In genomic region chr4:116824541-116825004, GRCm38 (mm10) we compare ENCODE assay signal across 7 mouse cellular contexts. TPM values are rescaled to one million over a fixed set of nuclear protein-coding genes. Genes with fewer than 3 reads are reported as not detected.
DNase-seq lines count a peak whose midpoint lies in the region; ATAC-seq lines count a peak whose summit lies in the region.

No protein-coding gene starts in this region.

- peak overlapping the region; percentile 72 for H3K9ac ChIP-seq in intestine, embryonic 15.5 days

- H3K4me2 ChIP-seq in intestine, embryonic 15.5 days (replicated peaks) = peak overlapping the region; percentile 83

- under 1% methylated on average over 29 of the region's 29 CpGs for WGBS in intestine, embryonic 15.5 days
- WGBS in limb, embryonic 10.5 days = 1% methylated on average over 29 of the region's 29 CpGs
- under 1% methylated on average over 29 of the region's 29 CpGs for WGBS in midbrain, embryonic 10.5 days

- H3K4me3 ChIP-seq in intestine, embryonic 15.5 days (replicated peaks) = peak overlapping the region; percentile 63
- H3K4me3 ChIP-seq in limb, embryonic 10.5 days = peak overlapping the region; percentile 61
- peak overlapping the region; percentile 68 for H3K4me3 ChIP-seq in midbrain, embryonic 10.5 days

- no peaks in the 10 kb centered on the region for H3K9me3 ChIP-seq in intestine, embryonic 15.5 days
- no peaks in the 10 kb centered on the region for H3K9me3 ChIP-seq in limb, embryonic 10.5 days (replicated peaks)
- H3K9me3 ChIP-seq in midbrain, embryonic 10.5 days (replicated peaks) = no peaks in the 10 kb centered on the region

- H3K27ac ChIP-seq in intestine, embryonic 15.5 days = peak overlapping the region; percentile 59; the same call in 1 of the 2 replicates
- peak overlapping the region; percentile 90 for H3K27ac ChIP-seq in limb, embryonic 10.5 days
- peak overlapping the region; percentile 91 for H3K27ac ChIP-seq in midbrain, embryonic 10.5 days (replicated peaks)

- 0 out of 2 replicates have a peak, but pooled peaks cover 7% of the 10 kb centered on the region for H3K27me3 ChIP-seq in intestine, embryonic 15.5 days (replicated peaks)
- H3K27me3 ChIP-seq in limb, embryonic 10.5 days (ENCODE audit: low read depth, poor library complexity, severe bottlenecking) = peaks cover 19% of the 10 kb centered on the region
- peaks cover 32% of the 10 kb centered on the region for H3K27me3 ChIP-seq in midbrain, embryonic 10.5 days (ENCODE audit: low read depth, poor library complexity, severe bottlenecking)

- intact Hi-C loops in gastrocnemius, postnatal 36 days (cut with DNase I) = loop anchor here (5.0 kb wide), 1 partner anchor 308 kb away; the partner anchor contains the start of gene Plk3

- peaks cover 11% of the 10 kb centered on the region for H3K4me1 ChIP-seq in intestine, embryonic 15.5 days (replicated peaks)
- peaks cover 32% of the 10 kb centered on the region for H3K4me1 ChIP-seq in limb, embryonic 10.5 days
- peaks cover 49% of the 10 kb centered on the region for H3K4me1 ChIP-seq in midbrain, embryonic 10.5 days

- DNase-seq in adrenal gland, postnatal 14 days = peak; percentile 83
- peak; percentile 87 for DNase-seq in embryo, embryonic 10.5 days (ENCODE audit: low spot score)
- peak; percentile 56 to 67 for DNase-seq in gastrocnemius, postnatal 36 days
- peak; percentile 81 for DNase-seq in limb, embryonic 10.5 days (ENCODE audit: low spot score)
- DNase-seq in midbrain, embryonic 10.5 days (ENCODE audit: low spot score) = peak; percentile 77
- peak; percentile 62 for DNase-seq in right cerebral cortex, postnatal 4 days

- no peaks in the 10 kb centered on the region for H3K36me3 ChIP-seq in intestine, embryonic 15.5 days
- no peaks in the 10 kb centered on the region for H3K36me3 ChIP-seq in limb, embryonic 10.5 days
- no peaks in the 10 kb centered on the region for H3K36me3 ChIP-seq in midbrain, embryonic 10.5 days

- peak; percentile 46 for ATAC-seq in intestine, embryonic 15.5 days

RNA-seq across cellular contexts. Expression of gene Hpdl, which starts 3.1 kb away (rescaled TPM):
- 6.1 and 7.0 TPM in 2 replicates for total RNA-seq in adrenal gland, postnatal 14 days (2021)
- total RNA-seq in gastrocnemius, postnatal 36 days (2021) = 1 to 10 TPM; 1.5 to 2.9 TPM
- 1.4 and 2.2 TPM in 2 replicates for polyA plus RNA-seq in intestine, embryonic 15.5 days (2015; fragmentation: Nextera tagmentation; extraction: Ambion mirVana)
- 2.2 TPM in 2 replicates for polyA plus RNA-seq in limb, embryonic 10.5 days (2016; fragmentation: Nextera tagmentation; extraction: Ambion mirVana)
- 1.0 and 1.2 TPM in 2 replicates for polyA plus RNA-seq in midbrain, embryonic 10.5 days (2016; fragmentation: Nextera tagmentation; extraction: Ambion mirVana)

RNA-seq across cellular contexts. Expression of gene Mutyh, which starts 17.1 kb away (rescaled TPM):
- 2.5 and 6.4 TPM in 2 replicates for total RNA-seq in adrenal gland, postnatal 14 days (2021)
- total RNA-seq in gastrocnemius, postnatal 36 days (2021) = 1 to 10 TPM; 1.1 to 1.2 TPM
- 10.3 and 10.9 TPM in 2 replicates for polyA plus RNA-seq in intestine, embryonic 15.5 days (2015; fragmentation: Nextera tagmentation; extraction: Ambion mirVana)
- 33.0 and 33.5 TPM in 2 replicates for polyA plus RNA-seq in limb, embryonic 10.5 days (2016; fragmentation: Nextera tagmentation; extraction: Ambion mirVana)
- polyA plus RNA-seq in midbrain, embryonic 10.5 days (2016; fragmentation: Nextera tagmentation; extraction: Ambion mirVana) = 27.1 and 27.3 TPM in 2 replicates

RNA-seq across cellular contexts. Expression of gene Toe1, which starts 17.1 kb away (rescaled TPM):
- total RNA-seq in adrenal gland, postnatal 14 days (2021) = 18.9 and 22.0 TPM in 2 replicates
- 1 to 10 TPM; 4.4 TPM for total RNA-seq in gastrocnemius, postnatal 36 days (2021)
- polyA plus RNA-seq in intestine, embryonic 15.5 days (2015; fragmentation: Nextera tagmentation; extraction: Ambion mirVana) = 28.8 and 31.1 TPM in 2 replicates
- polyA plus RNA-seq in limb, embryonic 10.5 days (2016; fragmentation: Nextera tagmentation; extraction: Ambion mirVana) = 40.8 and 42.3 TPM in 2 replicates
- 38.8 and 40.9 TPM in 2 replicates for polyA plus RNA-seq in midbrain, embryonic 10.5 days (2016; fragmentation: Nextera tagmentation; extraction: Ambion mirVana)

RNA-seq across cellular contexts. Expression of gene Zswim5, which starts 52.6 kb away (rescaled TPM):
- total RNA-seq in adrenal gland, postnatal 14 days (2021) = 3.1 and 3.5 TPM in 2 replicates
- under 1 TPM; 0.05 to 0.08 TPM for total RNA-seq in gastrocnemius, postnatal 36 days (2021)
- 1.1 and 1.2 TPM in 2 replicates for polyA plus RNA-seq in intestine, embryonic 15.5 days (2015; fragmentation: Nextera tagmentation; extraction: Ambion mirVana)
- polyA plus RNA-seq in limb, embryonic 10.5 days (2016; fragmentation: Nextera tagmentation; extraction: Ambion mirVana) = 0.59 and 0.68 TPM in 2 replicates
- polyA plus RNA-seq in midbrain, embryonic 10.5 days (2016; fragmentation: Nextera tagmentation; extraction: Ambion mirVana) = 5.7 and 7.4 TPM in 2 replicates

Comparison
In these comparisons a context has a peak if more than half of its experiments do, and no peak if none do; other contexts are left out.
1. Peak in every context shown above with its lines: DNase-seq, ATAC-seq, H3K4me3 ChIP-seq and H3K27ac ChIP-seq.